Mouse (Mus musculus) erythroblast, embryonic 14.5 days (primary cell): ENCODE results near the gene Snrpc.

Experiments used
- GATA1 ChIP-seq: IDR thresholded peaks from 2 replicates; pipeline ENCODE4 v1.6.1; 2012; ENCODE audit warnings: low read length, inconsistent platforms, mixed read lengths
- TAL1 ChIP-seq: IDR thresholded peaks from 3 replicates; pipeline ENCODE4 v1.6.1; 2012; ENCODE audit warnings: low read length, inconsistent platforms, mixed read lengths

DNA sequence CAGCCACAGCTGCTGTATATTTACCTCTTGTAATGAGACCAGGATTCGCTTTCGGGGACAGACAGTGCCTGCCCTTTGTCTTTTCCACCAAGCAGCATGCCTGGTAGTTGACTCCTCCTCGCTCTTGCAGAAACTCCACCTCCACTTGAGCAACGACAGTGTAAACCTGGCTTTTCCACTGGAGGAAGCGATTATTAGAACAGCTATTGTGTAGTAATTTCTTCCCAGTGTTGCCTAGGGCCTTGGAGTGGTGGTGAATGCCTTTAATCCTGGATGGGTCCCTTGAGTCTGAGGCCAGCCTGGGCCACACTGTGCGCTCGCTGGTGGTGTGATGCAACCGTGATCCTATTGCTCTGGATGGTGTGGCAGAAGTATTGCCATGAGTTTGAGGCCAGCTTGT, 45.2 kb downstream of the Snrpc start:
- TF ChIP-seq GATA1 (no peak), TAL1 (no peak)
